Mouse (Mus musculus): Measurements from ENCODE around the gene Tmem190.
"Not testable (repeated sequence)": the region's sequence is repeated elsewhere in the genome, so short reads cannot be mapped to it uniquely, and the experiment has no call there.

Tmem190 gene

DNA sequence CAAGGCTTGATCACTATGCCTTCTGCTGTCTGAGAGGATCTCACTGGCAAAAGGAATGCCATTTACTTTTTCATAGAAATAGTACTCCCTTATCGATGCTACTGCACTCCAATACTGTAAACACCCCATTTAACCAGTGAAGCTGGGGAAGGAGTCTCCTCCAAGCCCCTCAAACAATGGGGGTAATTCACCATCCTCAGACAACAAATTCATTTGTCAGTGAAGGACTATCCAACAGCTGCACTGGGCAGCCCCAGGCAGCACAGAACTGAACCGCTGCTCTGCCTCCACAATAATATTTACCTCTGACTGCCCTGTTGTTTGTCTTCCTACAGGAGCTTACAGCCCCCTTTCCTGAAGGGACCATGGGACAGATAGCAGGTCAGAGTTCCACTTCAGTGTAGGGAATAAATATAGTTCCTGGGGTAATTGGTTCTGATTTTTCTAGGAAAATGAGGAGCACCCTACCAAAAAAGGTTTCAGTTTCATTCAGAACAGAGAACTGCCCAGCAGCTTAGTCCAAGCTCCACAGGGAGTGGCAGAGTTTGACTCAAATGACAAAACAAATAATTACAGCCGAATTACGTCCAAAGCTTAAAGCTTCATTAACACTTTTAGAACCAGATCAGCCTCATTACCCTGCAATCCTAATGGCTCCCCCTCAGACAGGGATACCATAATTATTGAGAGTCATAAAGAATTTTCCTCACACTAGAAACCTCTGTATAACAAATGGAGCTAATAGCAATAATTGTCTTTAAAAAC lies 17.6 kb upstream of the Tmem190 start:
- in situ Hi-C loops (cut with MboI; ENCODE audit: low pct_unique_long_range_greater_than_20kb in 1 of 2, low sequenced_read_pairs in 2 of 2, unreplicated experiment in 1 of 2): no loop called here

DNA sequence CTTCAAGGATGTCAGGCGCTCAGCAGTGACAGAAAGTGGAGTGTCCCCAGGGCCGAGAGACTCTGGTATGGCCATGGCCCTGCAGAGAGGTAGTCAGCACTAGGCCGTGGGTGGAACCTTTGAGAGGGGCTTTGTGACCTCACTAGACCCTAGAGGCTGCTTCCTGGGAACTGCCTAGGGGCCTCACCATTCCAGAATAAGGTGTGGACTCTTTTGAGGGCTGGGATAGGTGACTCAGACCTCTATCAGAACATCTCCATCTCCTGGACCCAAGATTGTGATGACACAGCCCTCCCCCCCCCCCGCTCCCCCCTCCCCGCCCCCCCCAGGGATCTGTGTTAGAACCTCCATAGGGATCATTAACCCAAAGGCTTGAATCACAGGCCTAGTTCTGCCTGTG lies 11.5 kb upstream of the Tmem190 start, which contains the start of gene Fam71e2:
TSS of gene Fam71e2 (minus strand) at position 101 of the 400 bp plus-strand sequence.
- in situ Hi-C loops (cut with MboI; ENCODE audit: low pct_unique_long_range_greater_than_20kb in 1 of 2, low sequenced_read_pairs in 2 of 2, unreplicated experiment in 1 of 2): no loop called here

DNA sequence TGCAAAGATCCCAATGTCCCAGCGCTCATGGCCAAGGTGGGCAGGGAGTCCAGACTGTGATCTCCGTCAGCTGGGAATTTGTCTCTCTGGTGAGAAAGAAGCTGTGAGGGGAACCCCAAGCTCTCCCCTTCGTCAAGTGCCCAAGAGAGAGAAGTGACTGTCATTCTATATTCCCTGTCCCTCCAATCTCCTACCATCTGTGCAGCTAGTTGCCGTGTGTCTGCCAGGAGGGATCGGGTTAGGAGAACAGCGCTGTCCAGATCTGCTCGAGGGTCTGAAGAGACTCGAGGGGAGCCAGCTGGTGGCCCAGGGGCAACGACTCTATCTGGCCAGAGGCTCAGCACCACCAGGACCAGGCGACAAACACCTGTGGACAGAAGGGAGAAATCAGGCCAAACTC lies 6.6 kb upstream of the Tmem190 start:
- in situ Hi-C loops (cut with MboI; ENCODE audit: low pct_unique_long_range_greater_than_20kb in 1 of 2, low sequenced_read_pairs in 2 of 2, unreplicated experiment in 1 of 2): no loop called here

DNA sequence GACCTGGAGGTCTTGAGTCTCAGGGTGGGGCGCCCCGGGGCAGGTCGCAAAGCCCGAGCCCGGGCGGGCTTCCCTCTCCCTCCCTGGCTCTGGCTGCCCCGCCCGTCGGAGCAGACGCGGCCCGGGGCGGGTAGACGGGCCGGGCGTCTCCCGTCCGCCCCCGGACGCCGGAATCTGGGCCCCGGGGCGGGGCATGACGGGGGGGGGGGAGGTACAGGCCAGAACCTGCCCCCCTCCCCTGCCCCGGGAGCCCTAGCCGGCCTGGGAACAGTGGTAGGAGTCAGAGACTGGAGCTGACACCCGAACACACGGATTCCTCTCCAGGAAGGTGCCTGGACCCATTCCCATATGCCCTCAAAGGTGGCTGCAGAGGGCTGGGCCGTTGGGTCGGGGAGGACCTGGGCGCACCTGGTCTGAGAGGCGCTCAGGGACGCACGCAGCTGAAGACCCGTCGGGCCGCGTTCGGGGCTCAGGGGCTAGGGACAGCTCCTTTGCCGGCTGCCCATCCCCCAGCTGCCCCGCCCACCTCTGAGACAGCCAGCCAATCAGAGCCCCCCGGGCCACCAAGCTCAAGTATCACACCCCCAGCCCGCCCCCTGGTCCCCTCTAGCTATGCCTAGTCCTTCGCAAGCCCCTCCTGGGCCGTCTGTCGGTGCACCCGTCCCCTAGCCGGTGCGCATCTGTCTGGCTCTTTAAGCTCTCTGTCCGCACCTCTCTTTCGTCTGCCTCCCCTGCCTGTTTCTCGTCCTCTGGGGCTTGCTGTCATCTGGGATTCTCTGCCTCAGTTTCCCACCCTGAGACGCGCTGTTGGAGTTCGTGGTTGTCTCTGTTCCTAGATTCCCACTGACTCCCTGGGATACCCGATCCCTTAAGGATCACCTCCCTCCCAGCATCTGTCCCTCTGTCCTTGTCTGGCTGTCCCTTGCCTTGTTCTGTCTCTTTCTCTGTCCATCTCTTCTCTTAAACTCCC lies 5.6 kb upstream of the Tmem190 start:
- in situ Hi-C loops (cut with MboI; ENCODE audit: low pct_unique_long_range_greater_than_20kb in 1 of 2, low sequenced_read_pairs in 2 of 2, unreplicated experiment in 1 of 2): no loop called here

DNA sequence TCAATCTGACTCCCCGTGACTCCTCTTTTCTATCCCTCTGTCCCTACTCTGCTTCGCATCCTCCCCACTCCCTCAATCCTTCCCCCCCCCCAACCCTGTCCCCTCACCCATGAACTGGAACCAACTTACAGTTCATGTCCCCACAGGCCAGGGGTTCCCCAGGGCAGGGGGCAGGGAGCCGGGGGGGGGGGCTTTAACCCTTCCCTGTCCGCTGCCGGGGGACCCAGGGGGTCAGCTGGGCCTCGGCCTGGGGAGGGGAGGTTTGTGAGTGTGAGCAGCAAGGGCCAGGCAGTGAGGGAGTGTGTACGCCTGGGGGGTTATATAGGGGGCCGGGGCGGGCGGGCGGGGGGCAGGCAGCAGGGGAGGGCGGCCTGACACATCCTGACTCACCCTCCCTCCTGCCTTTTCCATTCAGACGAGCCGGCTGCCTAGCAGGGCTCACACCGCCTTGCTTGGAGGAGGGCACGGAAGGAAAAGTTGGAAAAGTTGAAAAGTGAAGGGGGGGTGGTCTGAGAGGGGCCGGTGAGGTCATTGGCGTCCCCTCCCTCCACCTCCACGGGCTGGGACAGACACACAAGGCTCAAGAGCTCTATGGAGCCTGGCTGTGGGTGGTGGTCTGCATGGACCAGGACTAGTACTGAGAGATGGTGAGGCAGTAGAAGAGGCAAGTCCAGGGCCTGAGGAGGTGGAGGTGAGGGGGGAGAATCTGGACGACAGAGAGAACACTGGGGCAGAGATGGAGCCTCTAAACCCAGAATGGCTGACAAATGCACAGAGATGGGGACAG lies 4.7 kb upstream of the Tmem190 start:
- in situ Hi-C loops (cut with MboI; ENCODE audit: low pct_unique_long_range_greater_than_20kb in 1 of 2, low sequenced_read_pairs in 2 of 2, unreplicated experiment in 1 of 2): no loop called here

DNA sequence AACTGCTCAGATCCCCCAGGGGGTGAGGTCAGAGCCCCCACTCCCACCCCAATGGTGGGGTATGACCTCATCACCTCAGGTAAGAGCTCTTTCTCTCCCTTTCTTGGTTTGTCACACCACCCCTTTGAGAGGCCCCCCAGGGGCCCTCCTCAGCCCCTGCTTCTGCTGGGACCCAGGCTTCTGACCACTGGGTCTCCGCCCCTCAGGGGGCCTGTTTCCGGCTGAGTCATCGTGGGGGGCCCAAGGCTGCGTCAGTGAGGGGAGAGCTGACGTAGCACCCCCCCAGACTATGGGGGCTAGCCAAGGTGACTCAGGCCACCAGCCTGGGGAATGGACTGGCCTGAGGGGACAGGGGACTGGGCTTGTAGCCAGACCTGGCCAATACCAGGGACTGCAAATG lies 2.8 kb upstream of the Tmem190 start:
- in situ Hi-C loops (cut with MboI; ENCODE audit: low pct_unique_long_range_greater_than_20kb in 1 of 2, low sequenced_read_pairs in 2 of 2, unreplicated experiment in 1 of 2): no loop called here

DNA sequence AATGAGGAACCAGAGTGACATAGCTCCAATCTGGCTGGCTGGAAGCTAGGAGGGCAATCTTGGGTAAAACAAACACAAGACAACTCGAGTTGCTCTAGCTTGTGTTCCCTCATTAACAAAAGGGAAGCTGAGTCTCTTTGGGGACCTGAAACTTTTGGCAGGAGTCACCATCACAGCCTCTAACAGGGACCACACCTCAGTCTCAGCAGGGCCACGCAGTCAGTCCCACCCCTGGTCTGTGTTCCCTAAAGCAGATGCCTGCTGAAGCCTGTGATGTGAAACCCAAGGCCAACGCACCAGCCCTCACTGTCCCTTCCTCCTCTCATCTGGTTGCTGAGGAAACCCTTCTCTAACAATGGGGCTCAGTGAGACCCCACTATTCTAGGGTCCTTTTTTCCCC lies 607 bp upstream of the Tmem190 start:
- in situ Hi-C loops (cut with MboI; ENCODE audit: low pct_unique_long_range_greater_than_20kb in 1 of 2, low sequenced_read_pairs in 2 of 2, unreplicated experiment in 1 of 2): no loop called here

DNA sequence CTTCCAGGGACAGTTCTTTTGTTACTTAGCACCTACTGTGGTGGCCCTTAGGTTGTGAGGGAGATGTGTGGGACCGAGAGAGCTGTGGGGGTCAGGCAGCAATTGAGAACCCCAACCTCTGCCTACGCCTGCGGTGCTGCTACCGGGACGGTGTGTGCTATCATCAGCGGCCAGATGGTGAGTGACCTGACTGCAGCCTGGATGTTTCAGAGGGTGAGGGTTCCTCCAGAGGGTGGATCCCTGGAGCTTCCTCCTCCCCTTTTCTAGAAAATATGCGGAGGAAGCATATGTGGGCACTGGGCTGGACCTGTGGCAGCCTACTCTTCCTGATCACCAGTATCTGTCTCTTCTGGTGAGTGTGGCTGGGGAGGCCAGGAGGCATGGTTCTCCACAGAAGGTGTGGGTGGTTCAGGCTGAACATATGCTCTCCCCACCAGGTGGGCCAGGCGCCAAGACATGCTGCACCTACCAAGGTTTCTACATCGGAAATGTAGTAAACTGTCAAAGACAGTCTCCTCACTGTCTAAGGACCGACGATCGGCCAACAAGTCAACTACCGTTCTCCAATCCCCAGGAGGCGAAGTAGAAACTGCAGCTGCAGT lies 1.0 kb downstream of the Tmem190 start:
- in situ Hi-C loops (cut with MboI; ENCODE audit: low pct_unique_long_range_greater_than_20kb in 1 of 2, low sequenced_read_pairs in 2 of 2, unreplicated experiment in 1 of 2): no loop called here

DNA sequence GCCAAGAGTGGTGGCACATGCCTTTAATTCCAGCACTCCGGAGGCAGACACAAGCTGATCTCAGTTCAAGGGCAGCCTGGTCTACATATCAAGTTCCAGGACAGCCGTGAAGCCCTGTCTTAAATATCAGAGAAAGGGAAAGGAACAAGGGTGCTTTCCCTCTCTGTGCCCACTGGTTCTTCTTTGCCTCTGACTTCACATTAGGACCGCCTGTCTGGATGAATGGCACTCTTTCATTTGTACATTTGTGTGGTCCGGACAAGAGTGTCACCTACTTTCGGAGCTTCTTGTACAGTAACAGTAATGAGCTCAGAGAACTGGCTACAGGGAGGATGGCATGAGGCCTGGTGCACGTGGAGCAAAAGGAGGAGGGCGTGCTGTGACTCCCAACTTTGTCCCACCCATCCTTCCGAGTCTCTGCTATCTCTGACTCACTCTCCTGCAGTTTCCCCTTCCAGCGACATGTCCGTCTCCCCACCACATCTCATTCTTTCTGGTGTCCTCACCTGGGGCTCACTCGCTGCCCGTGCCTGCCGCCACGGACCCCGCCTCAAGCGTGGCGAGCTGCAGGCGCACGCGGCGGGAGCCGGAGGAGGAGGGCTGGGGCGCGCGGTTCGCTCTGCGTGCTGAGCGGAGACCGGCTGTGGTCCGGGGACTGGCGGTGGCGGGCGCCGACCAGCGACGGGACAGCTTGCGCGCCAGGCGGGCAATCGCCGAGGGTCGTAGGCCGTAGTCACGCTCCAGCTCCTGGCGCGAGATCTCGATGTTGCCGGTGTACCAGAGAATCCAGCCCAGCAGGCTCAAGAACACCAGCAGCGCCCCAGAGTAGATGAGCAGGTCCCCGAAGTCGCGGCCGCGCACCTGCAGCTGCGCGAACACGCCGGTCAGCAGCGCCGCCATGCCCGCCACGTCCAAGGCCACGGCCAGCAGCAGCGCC lies 6.0 kb downstream of the Tmem190 start:
- in situ Hi-C loops (cut with MboI; ENCODE audit: low pct_unique_long_range_greater_than_20kb in 1 of 2, low sequenced_read_pairs in 2 of 2, unreplicated experiment in 1 of 2): no loop called here

DNA sequence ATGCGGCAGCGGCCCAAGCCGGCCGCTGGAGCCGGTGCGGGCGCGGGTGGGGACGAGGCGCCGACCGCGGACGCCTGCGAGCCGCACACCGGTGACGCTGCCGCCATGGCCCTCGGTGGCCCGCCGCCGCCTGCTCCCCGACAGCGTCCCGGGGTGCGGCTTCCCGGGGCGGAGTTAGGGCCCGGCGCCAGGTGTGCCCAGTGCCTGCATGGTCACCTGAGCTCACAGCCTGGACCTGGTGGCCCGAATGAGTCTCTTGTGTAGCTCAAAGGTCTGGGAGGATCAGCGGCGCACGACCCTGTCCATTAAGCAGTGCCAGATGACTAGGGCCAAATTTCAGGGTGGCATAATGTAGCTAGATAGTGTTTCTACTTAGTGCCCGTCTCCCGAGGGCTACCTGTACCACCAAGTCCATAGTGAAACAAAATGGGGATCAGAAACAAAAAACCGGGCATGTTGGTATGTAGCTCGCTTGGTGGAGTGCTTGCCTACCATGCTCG lies 6.7 kb downstream of the Tmem190 start, which contains the start of gene Tmem238:
TSS of gene Tmem238 (minus strand) at position 221 of the 500 bp plus-strand sequence.
- in situ Hi-C loops (cut with MboI; ENCODE audit: low pct_unique_long_range_greater_than_20kb in 1 of 2, low sequenced_read_pairs in 2 of 2, unreplicated experiment in 1 of 2): no loop called here

DNA sequence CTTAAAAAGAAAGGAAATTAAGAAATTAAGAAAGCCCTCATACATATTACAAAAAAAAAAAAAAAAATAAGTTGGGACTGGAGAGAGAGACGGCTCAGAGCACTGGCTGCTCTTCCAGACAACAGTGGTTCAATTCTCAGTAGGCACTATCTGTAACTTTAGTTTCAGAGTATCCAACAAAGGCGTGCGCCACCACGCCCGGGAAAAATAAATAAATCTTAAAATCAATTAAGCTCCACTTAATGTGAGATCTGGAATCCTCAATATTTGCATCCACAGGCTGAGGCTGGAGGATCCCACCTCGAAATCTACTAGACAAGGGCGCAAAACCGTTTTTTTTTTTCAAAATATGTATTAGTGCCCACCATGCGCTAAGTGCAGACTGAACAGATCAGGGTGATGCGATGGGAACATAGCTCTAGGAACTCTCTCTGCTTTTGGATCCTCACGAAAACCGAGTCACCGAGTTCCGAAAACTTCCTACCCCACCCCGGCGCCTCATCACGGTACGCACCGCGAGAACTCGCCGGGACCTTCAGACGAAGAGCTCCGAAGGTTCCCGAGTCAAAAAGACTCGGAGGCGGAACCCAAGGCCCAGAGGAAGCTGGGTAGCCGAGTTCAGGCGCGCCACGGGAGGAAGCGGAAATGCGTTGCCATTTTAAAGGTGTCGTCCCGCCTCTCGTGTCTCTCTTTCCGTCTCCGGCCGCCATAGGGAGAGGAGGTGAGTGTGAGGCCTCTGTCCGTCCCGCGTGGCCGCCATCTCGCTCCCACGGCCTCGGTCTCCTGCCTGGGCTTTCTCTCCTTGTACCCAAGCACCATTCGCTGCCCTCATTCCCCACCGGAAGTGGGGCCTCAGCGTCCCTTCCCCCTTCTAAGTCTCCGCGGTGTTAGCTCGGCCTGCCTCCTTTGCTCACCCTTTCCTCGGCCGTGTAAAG lies 9.8 kb downstream of the Tmem190 start, which contains the start of gene Rpl28:
TSS of gene Rpl28 (plus strand) at position 597 of the 935 bp plus-strand sequence.
- in situ Hi-C loops (cut with MboI; ENCODE audit: low pct_unique_long_range_greater_than_20kb in 1 of 2, low sequenced_read_pairs in 2 of 2, unreplicated experiment in 1 of 2): no loop called here

DNA sequence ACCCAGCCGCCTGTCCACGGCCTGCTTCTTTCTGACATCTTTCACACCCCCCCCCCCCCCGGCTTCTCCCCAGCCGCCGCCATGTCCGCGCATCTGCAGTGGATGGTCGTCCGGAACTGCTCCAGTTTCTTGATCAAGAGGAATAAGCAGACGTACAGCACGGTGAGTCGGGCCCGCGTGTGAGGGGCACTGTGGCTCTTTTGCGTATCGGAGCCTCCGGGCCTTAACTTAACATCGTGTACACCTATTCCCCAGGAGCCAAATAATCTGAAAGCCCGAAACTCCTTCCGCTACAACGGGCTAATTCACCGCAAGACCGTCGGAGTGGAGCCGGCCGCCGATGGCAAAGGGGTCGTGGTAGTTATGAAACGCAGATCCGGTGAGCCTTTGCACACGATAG lies 10.5 kb downstream of the Tmem190 start:
- in situ Hi-C loops (cut with MboI; ENCODE audit: low pct_unique_long_range_greater_than_20kb in 1 of 2, low sequenced_read_pairs in 2 of 2, unreplicated experiment in 1 of 2): not testable (repeated sequence)

DNA sequence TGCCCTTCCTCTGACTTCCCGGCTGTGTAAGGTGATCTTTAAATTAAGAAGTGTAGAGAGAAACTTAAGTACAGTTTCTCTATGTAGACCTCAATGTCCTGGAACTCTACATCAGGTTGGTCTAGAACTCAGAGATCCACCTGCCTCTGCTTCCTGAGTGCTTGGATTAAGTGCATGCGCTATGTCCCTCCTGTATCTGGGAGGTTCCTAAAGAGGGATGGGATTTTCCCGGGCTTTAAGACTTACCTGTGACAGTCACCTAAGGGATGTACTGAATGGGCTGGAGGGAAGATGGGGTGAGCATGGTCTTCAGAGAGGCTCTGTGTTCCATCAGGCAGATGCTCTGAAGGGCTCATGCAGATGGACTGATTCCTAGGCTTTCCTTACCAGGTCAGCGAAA lies 10.9 kb downstream of the Tmem190 start:
- in situ Hi-C loops (cut with MboI; ENCODE audit: low pct_unique_long_range_greater_than_20kb in 1 of 2, low sequenced_read_pairs in 2 of 2, unreplicated experiment in 1 of 2): no loop called here

DNA sequence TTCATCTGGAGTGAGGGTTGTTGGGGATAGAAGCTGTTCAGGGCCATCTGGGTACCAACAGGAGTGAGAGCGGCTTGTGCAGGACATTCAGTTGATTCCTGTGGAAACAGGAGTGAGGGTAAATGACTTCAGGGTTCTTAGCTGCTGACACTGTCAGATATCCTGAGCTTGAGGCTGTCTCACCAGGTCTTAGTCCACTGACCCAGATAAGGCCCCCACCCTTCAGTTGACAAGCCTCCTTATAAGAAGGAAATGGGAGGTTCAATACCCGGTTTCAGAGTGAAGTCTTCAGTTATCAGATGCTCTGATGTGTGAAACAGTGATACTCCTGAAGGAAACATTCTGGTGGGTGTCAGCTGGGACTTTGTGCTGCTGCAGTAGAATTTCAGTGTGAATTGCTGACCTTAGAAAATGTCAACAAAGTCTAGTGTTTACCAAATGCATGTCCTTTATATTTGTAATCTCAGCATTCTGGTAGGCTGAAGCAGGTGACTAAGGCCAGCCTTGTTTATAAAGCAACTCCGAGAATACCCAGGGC lies 12.0 kb downstream of the Tmem190 start:
- in situ Hi-C loops (cut with MboI; ENCODE audit: low pct_unique_long_range_greater_than_20kb in 1 of 2, low sequenced_read_pairs in 2 of 2, unreplicated experiment in 1 of 2): no loop called here

DNA sequence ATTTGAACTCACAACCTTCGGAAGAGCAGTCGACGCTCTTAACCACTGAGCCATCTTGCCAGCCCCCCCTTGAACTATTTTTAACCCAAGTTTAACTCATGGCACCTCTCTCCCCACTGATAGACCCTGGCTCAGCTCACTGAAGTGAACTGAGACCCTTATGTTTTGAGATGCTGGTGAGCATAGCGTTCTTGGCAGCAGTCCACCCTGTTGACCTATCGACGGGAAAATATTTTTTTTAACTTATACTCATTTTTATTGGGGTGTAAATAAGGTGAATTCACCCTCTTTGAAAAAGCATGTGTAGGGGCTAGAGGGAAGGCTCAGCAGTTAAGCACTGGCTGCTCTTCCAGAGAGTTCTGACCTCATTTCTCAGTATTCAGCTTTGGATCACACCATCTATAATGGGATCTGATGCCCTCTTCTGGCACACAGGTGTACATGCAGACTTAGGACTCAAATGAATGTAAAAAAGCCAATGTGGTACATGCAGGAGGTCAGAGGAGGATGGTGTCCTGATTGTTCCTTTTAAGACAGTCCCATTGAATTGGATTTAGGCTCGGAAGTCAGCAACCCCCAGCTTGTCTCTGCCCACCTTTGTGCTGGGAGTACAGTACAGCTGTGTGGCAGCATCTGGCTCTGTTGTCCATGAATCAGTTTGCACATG lies 13.2 kb downstream of the Tmem190 start:
- in situ Hi-C loops (cut with MboI; ENCODE audit: low pct_unique_long_range_greater_than_20kb in 1 of 2, low sequenced_read_pairs in 2 of 2, unreplicated experiment in 1 of 2): no loop called here

Measured in mouse embryonic stem cell (cell line).